Mouse (Mus musculus) cortical plate, adult 2 months (tissue): Measurements from ENCODE around the gene Adat3. TPM values are rescaled to one million over a fixed set of nuclear protein-coding genes. Genes with fewer than 3 reads are reported as not detected.
"Not testable (repeated sequence)": the region's sequence is repeated elsewhere in the genome, so short reads cannot be mapped to it uniquely, and the experiment has no call there.

Experiments used
- H3K27ac ChIP-seq: fragments of 200-500 bp; 2 replicates; pipeline ENCODE4 v1.5.1; 2012; ENCODE audit warnings: low read length, control low read depth, inconsistent platforms; ENCODE audit not compliant: insufficient read depth
- H3K4me1 ChIP-seq: fragments of 200-500 bp; 2 replicates; pipeline ENCODE4 v1.6.1; 2011; ENCODE audit warnings: low read length; ENCODE audit not compliant: control insufficient read depth, insufficient read depth
- H3K4me3 ChIP-seq: fragments of 200-500 bp; 2 replicates; pipeline ENCODE4 v1.5.1; 2011; ENCODE audit warnings: mild to moderate bottlenecking, low read length, control low read depth; ENCODE audit not compliant: insufficient read depth
- CTCF ChIP-seq: fragments of 200-500 bp; IDR thresholded peaks from 2 replicates; pipeline ENCODE4 v1.5.1; 2011; ENCODE audit warnings: mild to moderate bottlenecking, control low read depth, low read length; ENCODE audit not compliant: insufficient read depth; ENCODE audit errors: extremely low read depth
- POLR2A ChIP-seq: fragments of 200-500 bp; IDR thresholded peaks from 2 replicates; pipeline ENCODE4 v1.6.1; 2011; ENCODE audit warnings: mild to moderate bottlenecking, low read length, control low read depth; ENCODE audit not compliant: insufficient read depth; ENCODE audit errors: extremely low read depth
- polyA plus RNA-seq: library from polyadenylated mRNA; depleted of rRNA; stranded (reverse); fragments of >200 nt; gene quantifications from 2 replicates; pipeline ENCODE4 v1.2.3, GENCODE M21; 2012; rRNA removed

The Adat3 gene
- polyA plus RNA-seq, 1 experiment, result 4.0 TPM

- no peak overlapping the region for H3K27ac ChIP-seq
- H3K4me1 ChIP-seq, result peaks cover under 1% of the 10 kb centered on the region; the same call in 1 of the 2 replicates
- H3K4me3 ChIP-seq, result no peak overlapping the region
- no peak for TF ChIP-seq POLR2A
- no peak for TF ChIP-seq CTCF
Observed at GRCm38 (mm10) chr10:80635345-80635744, 32.7 kb downstream of the Adat3 start.

GRCm38 (mm10) chr10:80646936-80647335, 44.3 kb downstream of the Adat3 start:
- H3K27ac ChIP-seq, result no peak overlapping the region
- TF ChIP-seq CTCF (no peak), POLR2A (no peak)
- H3K4me3 ChIP-seq, result no peak overlapping the region
- H3K4me1 ChIP-seq, result no peaks in the 10 kb centered on the region; the same call in 1 of the 2 replicates

- H3K4me1 ChIP-seq, H3K4me3 ChIP-seq, H3K27ac ChIP-seq: not testable (repeated sequence)
Observed at GRCm38 (mm10) chr10:80649910-80650309, 47.2 kb downstream of the Adat3 start.

- TF ChIP-seq POLR2A (no peak), CTCF (no peak)
Observed at GRCm38 (mm10) chr10:80650392-80650791, 47.7 kb downstream of the Adat3 start.

GRCm38 (mm10) chr10:80653156-80653720, 50.6 kb downstream of the Adat3 start:
- no peak overlapping the region for H3K27ac ChIP-seq
- H3K4me3 ChIP-seq, result no peak overlapping the region
- H3K4me1 ChIP-seq, result peaks cover 9% of the 10 kb centered on the region; the same call in 1 of the 2 replicates
- TF ChIP-seq POLR2A, result no peak
- no peak for TF ChIP-seq CTCF

More at GRCm38 (mm10) chr10:80650392-80650791, 47.7 kb downstream of the Adat3 start:
- Histone ChIP-seq H3K4me3 (no peak overlapping the region), H3K27ac (no peak overlapping the region), H3K4me1 (peaks cover 6% of the 10 kb centered on the region; the same call in 1 of the 2 replicates)

GRCm38 (mm10) chr10:80654866-80655265, 52.2 kb downstream of the Adat3 start:
- TF ChIP-seq CTCF, result no peak
- no peak for TF ChIP-seq POLR2A
- H3K27ac ChIP-seq, result no peak overlapping the region
- peaks cover 9% of the 10 kb centered on the region; the same call in 1 of the 2 replicates for H3K4me1 ChIP-seq
- H3K4me3 ChIP-seq, result peak overlapping the region; percentile 69; the same call in 1 of the 2 replicates

- TF ChIP-seq POLR2A (no peak), CTCF (no peak)
- Histone ChIP-seq H3K4me3 (peak overlapping the region; percentile 69), H3K4me1 (peaks cover 9% of the 10 kb centered on the region; the same call in 1 of the 2 replicates), H3K27ac (peak overlapping the region; percentile 20; the same call in 1 of the 2 replicates)
Observed at GRCm38 (mm10) chr10:80655406-80656129, 52.9 kb downstream of the Adat3 start.

GRCm38 (mm10) chr10:80656130-80656862, 53.6 kb downstream of the Adat3 start:
- TF ChIP-seq POLR2A (peak; percentile 53; the same call in 1 of the 2 replicates), CTCF (no peak)
- Histone ChIP-seq H3K4me1 (peaks cover 9% of the 10 kb centered on the region; the same call in 1 of the 2 replicates), H3K27ac (peak overlapping the region; percentile 41; the same call in 1 of the 2 replicates), H3K4me3 (peak overlapping the region; percentile 69)

- Histone ChIP-seq H3K4me1 (peaks cover 9% of the 10 kb centered on the region; the same call in 1 of the 2 replicates), H3K27ac (peak within 1 kb of the TSS; percentile 41; the same call in 1 of the 2 replicates), H3K4me3 (peak within 1 kb of the TSS; percentile 69)
- TF ChIP-seq POLR2A (no peak), CTCF (no peak)
Observed at GRCm38 (mm10) chr10:80656863-80657623, 54.4 kb downstream of the Adat3 start, which contains the start of gene Btbd2. Btbd2 (minus strand) TSS chr10:80657071.

Other genes with a start within 250 kb of the Adat3 start
- 36.3 and 40.3 TPM in 2 replicates for gene Plk5, start 246.4 kb upstream of the Adat3 start, polyA plus RNA-seq
- 13.8 and 14.3 TPM in 2 replicates for gene Mex3d, start 215.2 kb upstream of the Adat3 start, polyA plus RNA-seq
- gene Mbd3, start 203.3 kb upstream of the Adat3 start, polyA plus RNA-seq, result 186 and 210 TPM in 2 replicates
- 1,456 and 1,595 TPM in 2 replicates for gene Uqcr11, start 196.1 kb upstream of the Adat3 start, polyA plus RNA-seq
- 25.5 and 26.0 TPM in 2 replicates for gene Tcf3, start 169.2 kb upstream of the Adat3 start, polyA plus RNA-seq
- gene Onecut3, start 108.0 kb upstream of the Adat3 start, polyA plus RNA-seq, result not detected in 2 replicates
- 0.08 and 0.09 TPM in 2 replicates for gene Atp8b3, start 63.8 kb upstream of the Adat3 start, polyA plus RNA-seq
- 44.7 and 45.0 TPM in 2 replicates for gene Rexo1, start 41.3 kb upstream of the Adat3 start, polyA plus RNA-seq
- 34.7 and 36.9 TPM in 2 replicates for gene Klf16, start 25.6 kb upstream of the Adat3 start, polyA plus RNA-seq
- gene Abhd17a, start 12.5 kb upstream of the Adat3 start, polyA plus RNA-seq, result 329 and 330 TPM in 2 replicates
- 63.2 and 63.9 TPM in 2 replicates for gene Scamp4, start within 50 bp of the Adat3 start, polyA plus RNA-seq
- 2.5 and 2.8 TPM in 2 replicates for gene Gm49322, start 3.1 kb downstream of the Adat3 start, polyA plus RNA-seq
- gene Csnk1g2, start 20.0 kb downstream of the Adat3 start, polyA plus RNA-seq, result 294 and 314 TPM in 2 replicates
- 98.8 and 102 TPM in 2 replicates for gene Btbd2, start 54.2 kb downstream of the Adat3 start, polyA plus RNA-seq
- 47.1 and 54.0 TPM in 2 replicates for gene Mknk2, start 75.2 kb downstream of the Adat3 start, polyA plus RNA-seq
- 7.9 and 9.4 TPM in 2 replicates for gene Mob3a, start 99.1 kb downstream of the Adat3 start, polyA plus RNA-seq
- gene Izumo4, start 99.3 kb downstream of the Adat3 start, polyA plus RNA-seq, result 111 and 118 TPM in 2 replicates
- gene Ap3d1, start 139.4 kb downstream of the Adat3 start, polyA plus RNA-seq, result 157 and 159 TPM in 2 replicates
- 45.9 and 47.8 TPM in 2 replicates for gene Dot1l, start 152.3 kb downstream of the Adat3 start, polyA plus RNA-seq
- 38.9 and 46.1 TPM in 2 replicates for gene Sf3a2, start 195.3 kb downstream of the Adat3 start, polyA plus RNA-seq
- 59.5 and 62.6 TPM in 2 replicates for gene Plekhj1, start 195.7 kb downstream of the Adat3 start, polyA plus RNA-seq
- 1.6 and 2.3 TPM in 2 replicates for gene Amh, start 202.4 kb downstream of the Adat3 start, polyA plus RNA-seq
- gene Jsrp1, start 210.6 kb downstream of the Adat3 start, polyA plus RNA-seq, result 4.7 and 5.0 TPM in 2 replicates
- gene Oaz1, start 223.8 kb downstream of the Adat3 start, polyA plus RNA-seq, result 643 and 729 TPM in 2 replicates
- 24.8 and 29.4 TPM in 2 replicates for gene Lingo3, start 241.2 kb downstream of the Adat3 start, polyA plus RNA-seq